Mouse (Mus musculus): ENCODE measurements around the gene Cd247. TPM values are rescaled to one million over a fixed set of nuclear protein-coding genes. Genes with fewer than 3 reads are reported as not detected.

Cd247 gene
- polyA plus RNA-seq (2014; fragmentation: Nextera tagmentation; extraction: Ambion mirVana), result 1.7 and 2.5 TPM in 2 replicates

- no peak within 1 kb of the TSS for H3K4me3 ChIP-seq (ENCODE audit: low read depth, low read length)
- no peak within 1 kb of the TSS for H3K4me2 ChIP-seq (ENCODE audit: low read depth, low read length, severe bottlenecking)
- H3K27ac ChIP-seq (ENCODE audit: low read depth, low read length), result no peak within 1 kb of the TSS
- DNase-seq (ENCODE audit: low spot score) (no peak), ATAC-seq (replicated peaks; ENCODE audit: low FRiP score) (no peak)
- 0 out of 2 replicates have a peak, but pooled peaks cover 2% of the 10 kb centered on the region for H3K4me1 ChIP-seq (replicated peaks; ENCODE audit: control insufficient read depth, insufficient read depth, low read length)
- no peaks in the 10 kb centered on the region for H3K9me3 ChIP-seq (ENCODE audit: control insufficient read depth, low read length)
- no peaks in the 10 kb centered on the region for H3K36me3 ChIP-seq (ENCODE audit: control insufficient read depth, insufficient read depth, low read length)
- H3K27me3 ChIP-seq (ENCODE audit: control insufficient read depth, insufficient read depth, low read length), result no peaks in the 10 kb centered on the region
- H3K9ac ChIP-seq (ENCODE audit: low read length), result no peak within 1 kb of the TSS
- 72% methylated on average over 8 of the region's 8 CpGs for whole genome bisulfite sequencing
Observed at GRCm38 (mm10) chr1:165788511-165788910, at the start of gene Cd247. TSS of gene Cd247 (plus strand) at chr1:165788681.

GRCm38 (mm10) chr1:165738985-165739384, 49.5 kb upstream of the Cd247 start:
- DNase-seq (ENCODE audit: low spot score) (peak; percentile 6), ATAC-seq (replicated peaks; ENCODE audit: low FRiP score) (no peak)
- no peaks in the 10 kb centered on the region for H3K9me3 ChIP-seq (ENCODE audit: control insufficient read depth, low read length)
- H3K9ac ChIP-seq (ENCODE audit: low read length), result no peak overlapping the region
- WGBS, result 97% methylated on average over 1 of the region's 1 CpGs
- no peaks in the 10 kb centered on the region for H3K4me1 ChIP-seq (replicated peaks; ENCODE audit: control insufficient read depth, insufficient read depth, low read length)
- no peak overlapping the region for H3K27ac ChIP-seq (ENCODE audit: low read depth, low read length)
- no peak overlapping the region for H3K4me3 ChIP-seq (ENCODE audit: low read depth, low read length)
- H3K27me3 ChIP-seq (ENCODE audit: control insufficient read depth, insufficient read depth, low read length), result no peaks in the 10 kb centered on the region
- H3K36me3 ChIP-seq (ENCODE audit: control insufficient read depth, insufficient read depth, low read length), result no peaks in the 10 kb centered on the region
- no peak overlapping the region for H3K4me2 ChIP-seq (ENCODE audit: low read depth, low read length, severe bottlenecking)

DNA sequence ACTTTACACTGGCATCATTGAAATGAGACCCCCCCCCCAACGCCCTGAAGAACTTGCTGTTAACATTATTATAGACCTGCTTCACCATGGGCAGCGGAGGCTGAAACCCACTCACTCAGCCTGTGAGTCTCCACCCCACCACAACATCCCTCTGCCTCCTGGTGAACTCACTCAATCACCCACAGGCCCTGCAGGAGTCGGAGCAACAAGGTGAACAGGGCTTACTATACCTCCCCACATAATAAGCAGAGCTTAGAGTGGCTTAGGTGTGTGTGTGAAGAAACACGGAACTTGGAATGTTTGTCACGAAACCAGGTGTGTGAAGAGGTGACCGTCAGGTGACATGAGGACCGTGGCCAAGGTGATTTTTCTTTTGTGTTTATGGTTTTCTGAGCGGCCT, 46.5 kb upstream of the Cd247 start:
- H3K4me3 ChIP-seq (ENCODE audit: low read depth, low read length), result no peak overlapping the region
- 85% methylated on average over 8 of the region's 8 CpGs for WGBS
- H3K9me3 ChIP-seq (ENCODE audit: control insufficient read depth, low read length), result no peaks in the 10 kb centered on the region
- H3K4me2 ChIP-seq (ENCODE audit: low read depth, low read length, severe bottlenecking), result no peak overlapping the region
- no peaks in the 10 kb centered on the region for H3K27me3 ChIP-seq (ENCODE audit: control insufficient read depth, insufficient read depth, low read length)
- H3K27ac ChIP-seq (ENCODE audit: low read depth, low read length), result no peak overlapping the region
- ATAC-seq (replicated peaks; ENCODE audit: low FRiP score) (no peak), DNase-seq (ENCODE audit: low spot score) (peak; percentile 50)
- H3K4me1 ChIP-seq (replicated peaks; ENCODE audit: control insufficient read depth, insufficient read depth, low read length), result no peaks in the 10 kb centered on the region
- H3K9ac ChIP-seq (ENCODE audit: low read length), result no peak overlapping the region
- no peaks in the 10 kb centered on the region for H3K36me3 ChIP-seq (ENCODE audit: control insufficient read depth, insufficient read depth, low read length)

GRCm38 (mm10) chr1:165748053-165748452, 40.4 kb upstream of the Cd247 start:
- Histone ChIP-seq H3K4me2 (ENCODE audit: low read depth, low read length, severe bottlenecking) (no peak overlapping the region), H3K4me1 (replicated peaks; ENCODE audit: control insufficient read depth, insufficient read depth, low read length) (no peaks in the 10 kb centered on the region), H3K9me3 (ENCODE audit: control insufficient read depth, low read length) (no peaks in the 10 kb centered on the region), H3K4me3 (ENCODE audit: low read depth, low read length) (no peak overlapping the region), H3K9ac (ENCODE audit: low read length) (no peak overlapping the region), H3K27ac (ENCODE audit: low read depth, low read length) (no peak overlapping the region), H3K36me3 (ENCODE audit: control insufficient read depth, insufficient read depth, low read length) (no peaks in the 10 kb centered on the region), H3K27me3 (ENCODE audit: control insufficient read depth, insufficient read depth, low read length) (no peaks in the 10 kb centered on the region)
- ATAC-seq (replicated peaks; ENCODE audit: low FRiP score), result no peak
- 68% methylated on average over 11 of the region's 11 CpGs for WGBS
- DNase-seq (ENCODE audit: low spot score), result peak; percentile 28

DNA sequence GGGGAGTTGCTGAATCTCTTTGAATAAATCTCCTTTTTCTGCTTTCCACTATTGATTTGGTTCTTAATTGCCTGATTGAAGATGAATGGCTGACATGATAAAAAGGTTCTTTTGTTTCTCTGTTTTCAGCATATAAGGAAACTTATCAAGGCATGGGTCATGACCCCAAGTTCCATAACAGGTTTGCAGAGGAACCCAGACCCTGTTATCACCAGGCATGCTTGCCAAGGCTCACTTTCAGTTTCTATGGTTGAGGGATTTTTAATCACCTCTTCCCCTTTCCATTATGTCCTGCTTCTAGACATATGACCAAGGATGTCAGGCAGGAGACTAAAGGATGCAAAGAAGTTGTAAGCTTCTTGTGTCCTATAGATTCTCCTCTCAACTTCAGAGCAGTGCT, 37.3 kb upstream of the Cd247 start:
- Histone ChIP-seq H3K4me1 (replicated peaks; ENCODE audit: control insufficient read depth, insufficient read depth, low read length) (no peaks in the 10 kb centered on the region), H3K27me3 (ENCODE audit: control insufficient read depth, insufficient read depth, low read length) (no peaks in the 10 kb centered on the region), H3K9me3 (ENCODE audit: control insufficient read depth, low read length) (no peaks in the 10 kb centered on the region), H3K9ac (ENCODE audit: low read length) (no peak overlapping the region), H3K27ac (ENCODE audit: low read depth, low read length) (no peak overlapping the region), H3K4me3 (ENCODE audit: low read depth, low read length) (no peak overlapping the region), H3K36me3 (ENCODE audit: control insufficient read depth, insufficient read depth, low read length) (no peaks in the 10 kb centered on the region), H3K4me2 (ENCODE audit: low read depth, low read length, severe bottlenecking) (no peak overlapping the region)
- DNase-seq (ENCODE audit: low spot score) (peak; percentile 2), ATAC-seq (replicated peaks; ENCODE audit: low FRiP score) (no peak)

DNA sequence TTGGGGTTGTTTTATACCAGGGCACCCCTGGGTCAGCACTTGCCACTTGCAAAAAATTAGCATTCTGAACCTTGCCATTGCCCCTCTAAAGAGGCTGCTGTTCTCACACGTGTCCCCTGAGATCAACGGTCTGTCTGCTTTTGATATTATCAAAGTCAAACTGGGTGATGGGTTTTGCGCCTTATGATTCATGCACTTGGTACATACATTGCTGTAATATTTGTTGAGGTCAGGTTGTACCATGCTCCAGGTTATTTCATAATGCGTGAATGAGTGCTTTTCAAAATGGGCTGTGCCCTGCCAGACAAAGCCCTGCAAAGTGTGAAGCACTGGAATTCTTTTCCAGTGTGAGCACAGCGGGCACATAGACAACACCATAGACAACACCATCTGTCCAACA, 36.6 kb upstream of the Cd247 start:
- no peak overlapping the region for H3K9ac ChIP-seq (ENCODE audit: low read length)
- ATAC-seq (replicated peaks; ENCODE audit: low FRiP score) (no peak), DNase-seq (ENCODE audit: low spot score) (no peak)
- H3K4me1 ChIP-seq (replicated peaks; ENCODE audit: control insufficient read depth, insufficient read depth, low read length), result no peaks in the 10 kb centered on the region
- WGBS, result 86% methylated on average over 5 of the region's 5 CpGs
- H3K36me3 ChIP-seq (ENCODE audit: control insufficient read depth, insufficient read depth, low read length), result no peaks in the 10 kb centered on the region
- H3K27ac ChIP-seq (ENCODE audit: low read depth, low read length), result no peak overlapping the region
- no peaks in the 10 kb centered on the region for H3K9me3 ChIP-seq (ENCODE audit: control insufficient read depth, low read length)
- no peak overlapping the region for H3K4me2 ChIP-seq (ENCODE audit: low read depth, low read length, severe bottlenecking)
- no peaks in the 10 kb centered on the region for H3K27me3 ChIP-seq (ENCODE audit: control insufficient read depth, insufficient read depth, low read length)
- no peak overlapping the region for H3K4me3 ChIP-seq (ENCODE audit: low read depth, low read length)

- no peak for ATAC-seq (replicated peaks; ENCODE audit: low FRiP score)
- Histone ChIP-seq H3K27ac (ENCODE audit: low read depth, low read length) (no peak overlapping the region), H3K4me1 (replicated peaks; ENCODE audit: control insufficient read depth, insufficient read depth, low read length) (no peaks in the 10 kb centered on the region), H3K4me3 (ENCODE audit: low read depth, low read length) (no peak overlapping the region), H3K4me2 (ENCODE audit: low read depth, low read length, severe bottlenecking) (no peak overlapping the region), H3K9me3 (ENCODE audit: control insufficient read depth, low read length) (no peaks in the 10 kb centered on the region), H3K36me3 (ENCODE audit: control insufficient read depth, insufficient read depth, low read length) (no peaks in the 10 kb centered on the region), H3K9ac (ENCODE audit: low read length) (no peak overlapping the region), H3K27me3 (ENCODE audit: control insufficient read depth, insufficient read depth, low read length) (no peaks in the 10 kb centered on the region)
- 93% methylated on average over 6 of the region's 6 CpGs for WGBS
- DNase-seq (ENCODE audit: low spot score), result no peak
Observed at GRCm38 (mm10) chr1:165754205-165754604, 34.3 kb upstream of the Cd247 start.

GRCm38 (mm10) chr1:165755194-165755593, 33.3 kb upstream of the Cd247 start:
- Histone ChIP-seq H3K4me1 (replicated peaks; ENCODE audit: control insufficient read depth, insufficient read depth, low read length) (no peaks in the 10 kb centered on the region), H3K4me2 (ENCODE audit: low read depth, low read length, severe bottlenecking) (no peak overlapping the region), H3K27ac (ENCODE audit: low read depth, low read length) (no peak overlapping the region), H3K27me3 (ENCODE audit: control insufficient read depth, insufficient read depth, low read length) (no peaks in the 10 kb centered on the region), H3K4me3 (ENCODE audit: low read depth, low read length) (no peak overlapping the region), H3K9ac (ENCODE audit: low read length) (no peak overlapping the region), H3K36me3 (ENCODE audit: control insufficient read depth, insufficient read depth, low read length) (no peaks in the 10 kb centered on the region), H3K9me3 (ENCODE audit: control insufficient read depth, low read length) (no peaks in the 10 kb centered on the region)
- DNase-seq (ENCODE audit: low spot score), result no peak
- ATAC-seq (replicated peaks; ENCODE audit: low FRiP score), result no peak
- WGBS, result 82% methylated on average over 4 of the region's 4 CpGs

DNA sequence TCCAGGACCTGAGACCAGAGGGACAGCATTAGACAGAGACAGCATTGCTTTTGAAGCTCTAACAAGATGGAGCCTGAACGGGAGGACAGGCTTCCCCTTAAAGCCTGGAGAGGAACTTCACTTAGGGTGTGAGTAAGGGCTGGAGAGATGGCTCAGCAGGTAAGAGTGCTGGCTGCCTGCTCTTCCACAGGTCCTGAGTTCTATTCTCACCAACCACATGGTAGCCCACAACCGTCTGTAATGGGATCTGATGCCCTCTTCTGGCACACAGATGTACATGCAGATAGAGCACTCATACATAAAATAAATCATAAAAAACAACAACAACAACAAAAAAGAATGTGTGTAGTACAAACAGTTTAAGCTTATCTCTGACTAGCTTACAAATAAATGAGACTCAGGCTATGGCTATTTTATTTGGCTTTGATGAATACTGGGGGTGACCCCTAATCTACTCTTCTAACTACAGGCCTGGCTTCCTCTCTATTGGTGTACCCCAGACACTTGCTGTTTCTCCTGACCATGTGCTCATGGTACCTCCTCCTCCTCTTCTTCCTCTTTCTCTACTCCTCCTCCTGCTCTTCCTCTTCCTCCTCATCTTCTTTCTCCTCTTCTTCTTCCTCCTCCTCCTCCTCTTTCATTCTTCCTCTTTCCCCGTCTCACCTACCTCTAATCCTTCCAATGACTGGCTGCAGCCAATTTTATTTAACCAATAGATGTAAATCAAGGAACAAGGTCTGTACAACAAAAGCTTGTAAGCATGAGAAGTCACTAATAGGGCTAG, 26.8 kb upstream of the Cd247 start:
- no peaks in the 10 kb centered on the region for H3K9me3 ChIP-seq (ENCODE audit: control insufficient read depth, low read length)
- peaks cover 8% of the 10 kb centered on the region; the same call in 1 of the 2 replicates for H3K27me3 ChIP-seq (ENCODE audit: control insufficient read depth, insufficient read depth, low read length)
- ATAC-seq (replicated peaks; ENCODE audit: low FRiP score) (no peak), DNase-seq (ENCODE audit: low spot score) (no peak)
- no peak overlapping the region for H3K4me2 ChIP-seq (ENCODE audit: low read depth, low read length, severe bottlenecking)
- WGBS, result 83% methylated on average over 3 of the region's 3 CpGs
- H3K4me1 ChIP-seq (replicated peaks; ENCODE audit: control insufficient read depth, insufficient read depth, low read length), result peaks cover 8% of the 10 kb centered on the region; the same call in 1 of the 2 replicates
- no peaks in the 10 kb centered on the region for H3K36me3 ChIP-seq (ENCODE audit: control insufficient read depth, insufficient read depth, low read length)
- no peak overlapping the region for H3K27ac ChIP-seq (ENCODE audit: low read depth, low read length)
- H3K4me3 ChIP-seq (ENCODE audit: low read depth, low read length), result no peak overlapping the region
- H3K9ac ChIP-seq (ENCODE audit: low read length), result no peak overlapping the region

Data from forebrain, embryonic 11.5 days (tissue).